Mouse (Mus musculus) hindbrain, embryonic 16.5 days (tissue): ENCODE measurements around the gene Qpct. TPM values are rescaled to one million over a fixed set of nuclear protein-coding genes. Genes with fewer than 3 reads are reported as not detected.
A peak's percentile ranks its signal among the peaks of the same experiment; 100 is the strongest.
"Not testable (repeated sequence)": the region's sequence is repeated elsewhere in the genome, so short reads cannot be mapped to it uniquely, and the experiment has no call there.

ENCODE experiments used
- ATAC-seq: fragments of 200-750 bp; cut with Nextera tagmentation; 2 replicates; pipeline ENCODE4 v1.8.0; 2017; ENCODE audit warnings: moderate TSS enrichment, moderate library complexity
- H3K27ac ChIP-seq: fragments of 300-500 bp; sonication (generic); 2 replicates; pipeline ENCODE4 v1.5.1; 2014; ENCODE audit warnings: low read depth, mild to moderate bottlenecking, control low read depth, low read length, moderate library complexity
- H3K27me3 ChIP-seq: fragments of 300-500 bp; sonication (generic); replicated peaks from 2 replicates; pipeline ENCODE4 v1.6.1; 2014; ENCODE audit warnings: low read length; ENCODE audit not compliant: control insufficient read depth, insufficient read depth
- H3K36me3 ChIP-seq: fragments of 300-500 bp; sonication (generic); 2 replicates; pipeline ENCODE4 v1.6.1; 2014; ENCODE audit warnings: mild to moderate bottlenecking, low read length, moderate library complexity, mixed read lengths; ENCODE audit not compliant: control insufficient read depth, insufficient read depth
- H3K4me1 ChIP-seq: fragments of 300-500 bp; sonication (generic); 2 replicates; pipeline ENCODE4 v1.6.1; 2014; ENCODE audit warnings: low read depth, low read length; ENCODE audit not compliant: control insufficient read depth, insufficient read depth
- H3K4me2 ChIP-seq: fragments of 300-500 bp; sonication (generic); 2 replicates; pipeline ENCODE4 v1.6.1; 2014; ENCODE audit warnings: mild to moderate bottlenecking, low read length, control low read depth, moderate library complexity
- H3K4me3 ChIP-seq: fragments of 300-500 bp; sonication (generic); 2 replicates; pipeline ENCODE4 v1.5.1; 2014; ENCODE audit warnings: mild to moderate bottlenecking, low read length, control low read depth, moderate library complexity
- H3K9ac ChIP-seq: fragments of 300-500 bp; sonication (generic); 2 replicates; pipeline ENCODE4 v1.6.1; 2014; ENCODE audit warnings: low read depth, mild to moderate bottlenecking, control low read depth, low read length, moderate library complexity
- H3K9me3 ChIP-seq: fragments of 300-500 bp; sonication (generic); 2 replicates; pipeline ENCODE4 v1.6.1; 2014; ENCODE audit warnings: mild to moderate bottlenecking, low read length, moderate library complexity; ENCODE audit not compliant: control insufficient read depth
- WGBS: fragments of 180-500 bp; shearing (Covaris S2); extraction: QIAGEN DNeasy Blood & Tissue Kit; methylation state at CpG from one replicate; pipeline ENCODE4 v1.1.7; 2014; 5-methylcytosine and 5-hydroxymethylcytosine counted together
- polyA plus RNA-seq: library from polyadenylated mRNA; unstranded; fragments of >200 nt; fragmentation: Nextera tagmentation; extraction: Ambion mirVana; gene quantifications from 2 replicates; pipeline ENCODE4 v1.2.1, GENCODE M21; 2015

Gene Qpct
- polyA plus RNA-seq, 1 experiment from 2014 or later, result 32.9 TPM

- H3K27ac ChIP-seq, result no peak overlapping the region
- no peak for ATAC-seq
- H3K27me3 ChIP-seq, result no peaks in the 10 kb centered on the region; the same call in 1 of the 2 replicates
- H3K9me3 ChIP-seq, result no peaks in the 10 kb centered on the region
- H3K4me1 ChIP-seq, result no peaks in the 10 kb centered on the region
- H3K9ac ChIP-seq, result no peak overlapping the region
- no peaks in the 10 kb centered on the region for H3K36me3 ChIP-seq
- WGBS, result 77% methylated on average over 5 of the region's 5 CpGs
- H3K4me2 ChIP-seq, result no peak overlapping the region
- no peak overlapping the region for H3K4me3 ChIP-seq
Observed at GRCm38 (mm10) chr17:79093286-79093975, 41.7 kb downstream of the Qpct start.

GRCm38 (mm10) chr17:79095624-79096023 is 43.9 kb downstream of the Qpct start:
- WGBS, result 87% methylated on average over 2 of the region's 2 CpGs
- H3K4me2 ChIP-seq, result no peak overlapping the region
- H3K36me3 ChIP-seq, result no peaks in the 10 kb centered on the region
- no peak overlapping the region for H3K4me3 ChIP-seq
- no peak for ATAC-seq
- H3K27me3 ChIP-seq, result no peaks in the 10 kb centered on the region; the same call in 1 of the 2 replicates
- no peaks in the 10 kb centered on the region for H3K4me1 ChIP-seq
- H3K27ac ChIP-seq, result no peak overlapping the region
- H3K9ac ChIP-seq, result no peak overlapping the region
- H3K9me3 ChIP-seq, result no peaks in the 10 kb centered on the region

GRCm38 (mm10) chr17:79099866-79100265 is 48.2 kb downstream of the Qpct start:
- WGBS, result 85% methylated on average over 4 of the region's 4 CpGs
- no peak overlapping the region for H3K4me2 ChIP-seq

GRCm38 (mm10) chr17:79108238-79108637 is 56.5 kb downstream of the Qpct start:
- no peaks in the 10 kb centered on the region for H3K9me3 ChIP-seq
- WGBS, result 91% methylated on average over 6 of the region's 6 CpGs
- ATAC-seq, result no peak
- H3K4me3 ChIP-seq, result no peak overlapping the region
- H3K27me3 ChIP-seq, result no peaks in the 10 kb centered on the region
- no peaks in the 10 kb centered on the region for H3K36me3 ChIP-seq
- no peaks in the 10 kb centered on the region for H3K4me1 ChIP-seq
- no peak overlapping the region for H3K4me2 ChIP-seq
- no peak overlapping the region for H3K27ac ChIP-seq
- H3K9ac ChIP-seq, result no peak overlapping the region

More at GRCm38 (mm10) chr17:79099866-79100265, 48.2 kb downstream of the Qpct start:
- H3K27me3 ChIP-seq, result no peaks in the 10 kb centered on the region; the same call in 1 of the 2 replicates
- no peaks in the 10 kb centered on the region for H3K4me1 ChIP-seq
- no peaks in the 10 kb centered on the region for H3K36me3 ChIP-seq
- H3K27ac ChIP-seq, result no peak overlapping the region
- no peak overlapping the region for H3K4me3 ChIP-seq
- H3K9me3 ChIP-seq, result no peaks in the 10 kb centered on the region
- ATAC-seq, result no peak
- H3K9ac ChIP-seq, result no peak overlapping the region

- ATAC-seq, result no peak
- no peak overlapping the region for H3K27ac ChIP-seq
- H3K9ac ChIP-seq, result no peak overlapping the region
- WGBS, result 77% methylated on average over 9 of the region's 9 CpGs
- no peak overlapping the region for H3K4me3 ChIP-seq
- no peaks in the 10 kb centered on the region for H3K36me3 ChIP-seq
- no peak overlapping the region for H3K4me2 ChIP-seq
- no peaks in the 10 kb centered on the region for H3K4me1 ChIP-seq
- no peaks in the 10 kb centered on the region for H3K9me3 ChIP-seq
- no peaks in the 10 kb centered on the region for H3K27me3 ChIP-seq
Observed at GRCm38 (mm10) chr17:79109576-79109975, 57.9 kb downstream of the Qpct start.

GRCm38 (mm10) chr17:79110936-79111348 is 59.2 kb downstream of the Qpct start:
- ATAC-seq, result peak; percentile 84
- 18% methylated on average over 5 of the region's 5 CpGs for WGBS
- no peaks in the 10 kb centered on the region for H3K4me1 ChIP-seq

GRCm38 (mm10) chr17:79115248-79115647 is 63.5 kb downstream of the Qpct start:
- ATAC-seq, H3K4me1 ChIP-seq, H3K9ac ChIP-seq, H3K9me3 ChIP-seq, H3K27me3 ChIP-seq, H3K4me2 ChIP-seq, H3K4me3 ChIP-seq, H3K36me3 ChIP-seq, H3K27ac ChIP-seq: not testable (repeated sequence)
- WGBS, result 54% methylated on average over 9 of the region's 9 CpGs

More at GRCm38 (mm10) chr17:79110936-79111348, 59.2 kb downstream of the Qpct start:
- Histone ChIP-seq H3K9ac (no peak overlapping the region), H3K4me2 (no peak overlapping the region), H3K4me3 (no peak overlapping the region), H3K27me3 (no peaks in the 10 kb centered on the region), H3K36me3 (no peaks in the 10 kb centered on the region), H3K27ac (no peak overlapping the region), H3K9me3 (no peaks in the 10 kb centered on the region)

GRCm38 (mm10) chr17:79119066-79119465 is 67.4 kb downstream of the Qpct start:
- Histone ChIP-seq H3K4me2 (no peak overlapping the region), H3K27me3 (no peaks in the 10 kb centered on the region), H3K36me3 (no peaks in the 10 kb centered on the region), H3K9ac (no peak overlapping the region), H3K4me1 (no peaks in the 10 kb centered on the region), H3K27ac (no peak overlapping the region), H3K4me3 (no peak overlapping the region), H3K9me3 (peaks cover 4% of the 10 kb centered on the region)
- WGBS, result 79% methylated on average over 1 of the region's 1 CpGs
- ATAC-seq, result no peak

- H3K9ac ChIP-seq, result no peak overlapping the region
- no peaks in the 10 kb centered on the region for H3K36me3 ChIP-seq
- 88% methylated on average over 3 of the region's 3 CpGs for WGBS
- H3K4me3 ChIP-seq, result no peak overlapping the region
- H3K4me1 ChIP-seq, result no peaks in the 10 kb centered on the region
- no peak for ATAC-seq
- no peak overlapping the region for H3K4me2 ChIP-seq
- H3K27ac ChIP-seq, result no peak overlapping the region
- H3K27me3 ChIP-seq, result no peaks in the 10 kb centered on the region
- peaks cover 4% of the 10 kb centered on the region for H3K9me3 ChIP-seq
Observed at GRCm38 (mm10) chr17:79120269-79120668, 68.6 kb downstream of the Qpct start.
